Mouse (Mus musculus): ENCODE data around the gene Rab3gap2.

DNA sequence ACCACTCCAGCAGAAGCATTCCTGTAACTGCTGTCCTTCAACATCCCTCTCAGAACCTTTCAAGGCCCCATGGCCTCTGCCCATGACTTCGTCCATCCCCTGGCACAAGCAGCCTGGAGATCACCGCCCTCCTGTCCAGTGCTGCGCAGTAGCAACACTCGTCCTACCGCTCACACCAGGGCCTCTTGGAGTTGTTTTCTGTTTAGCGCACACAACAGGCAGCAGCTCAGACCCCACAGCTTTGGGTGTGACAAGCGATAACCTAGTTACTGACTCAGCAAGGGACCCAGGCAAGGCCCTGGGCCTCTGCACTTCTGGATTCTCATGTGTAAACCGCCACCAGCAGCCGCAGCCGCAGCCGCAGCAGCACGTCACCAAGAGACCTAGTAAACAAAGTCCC is 102.9 kb downstream of the Rab3gap2 start:
- TF ChIP-seq TAL1 (IDR thresholded peaks at IDR 0.05; ENCODE audit: low read length) (no peak), GATA1 (IDR thresholded peaks at IDR 0.05; ENCODE audit: low read length) (no peak)

Data from erythroblast, embryonic 14.5 days (primary cell).